Mouse (Mus musculus) liver, embryonic 11.5 days (tissue): ENCODE measurements around the gene Psma1. TPM values are rescaled to one million over a fixed set of nuclear protein-coding genes. Genes with fewer than 3 reads are reported as not detected.
A peak's percentile ranks its signal among the peaks of the same experiment; 100 is the strongest.

ENCODE experiments used
- ATAC-seq: fragments of 200-750 bp; cut with Nextera tagmentation; replicated peaks from 2 replicates; pipeline ENCODE4 v1.8.0; 2017; ENCODE audit warnings: moderate number of reproducible peaks, mild to moderate bottlenecking, moderate TSS enrichment, moderate library complexity; ENCODE audit not compliant: low FRiP score
- DNase-seq: peaks from one replicate; pipeline ENCODE4 v3.0.0-alpha.2; 2017; ENCODE audit warnings: low spot score
- H3K27ac ChIP-seq: fragments of 300-500 bp; sonication (generic); 2 replicates; pipeline ENCODE4 v1.5.1; 2014; ENCODE audit warnings: mild to moderate bottlenecking, low read depth, low read length, control low read depth
- H3K27me3 ChIP-seq: fragments of 300-500 bp; sonication (generic); replicated peaks from 2 replicates; pipeline ENCODE4 v1.6.1; 2014; ENCODE audit warnings: low read length, mixed read lengths; ENCODE audit not compliant: control insufficient read depth, insufficient read depth
- H3K36me3 ChIP-seq: fragments of 300-500 bp; sonication (generic); 2 replicates; pipeline ENCODE4 v1.6.1; 2014; ENCODE audit warnings: mild to moderate bottlenecking, low read length, moderate library complexity, mixed read lengths; ENCODE audit not compliant: control insufficient read depth, insufficient read depth
- H3K4me1 ChIP-seq: fragments of 300-500 bp; sonication (generic); replicated peaks from 2 replicates; pipeline ENCODE4 v1.6.1; 2014; ENCODE audit warnings: low read length, mixed read lengths; ENCODE audit not compliant: control insufficient read depth, insufficient read depth
- H3K4me2 ChIP-seq: fragments of 300-500 bp; sonication (generic); 2 replicates; pipeline ENCODE4 v1.6.1; 2014; ENCODE audit warnings: mild to moderate bottlenecking, control low read depth, moderate library complexity
- H3K4me3 ChIP-seq: fragments of 300-500 bp; sonication (generic); 2 replicates; pipeline ENCODE4 v1.5.1; 2014; ENCODE audit warnings: low read depth, low read length, control low read depth
- H3K9ac ChIP-seq: fragments of 300-500 bp; sonication (generic); 2 replicates; pipeline ENCODE4 v1.6.1; 2014; ENCODE audit warnings: low read depth, low read length, control low read depth
- H3K9me3 ChIP-seq: fragments of 300-500 bp; sonication (generic); 2 replicates; pipeline ENCODE4 v1.6.1; 2016; ENCODE audit warnings: low read length, inconsistent platforms, mixed read lengths; ENCODE audit not compliant: control insufficient read depth
- WGBS: fragments of 180-500 bp; shearing (Covaris S2); extraction: QIAGEN DNeasy Blood & Tissue Kit; methylation state at CpG from one replicate; pipeline ENCODE4 v1.1.7; 2014; 5-methylcytosine and 5-hydroxymethylcytosine counted together
- polyA plus RNA-seq: library from polyadenylated mRNA; unstranded; fragments of >200 nt; fragmentation: Nextera tagmentation; extraction: Ambion mirVana; gene quantifications from 2 replicates; pipeline ENCODE4 v1.2.1, GENCODE M21; 2014

The Psma1 gene
- polyA plus RNA-seq, 1 experiment from 2014 or later: 457 TPM

- no peak overlapping the region for H3K27ac ChIP-seq
- H3K36me3 ChIP-seq: no peaks in the 10 kb centered on the region
- DNase-seq (no peak), ATAC-seq (no peak)
- no peak overlapping the region for H3K9ac ChIP-seq
- no peaks in the 10 kb centered on the region for H3K27me3 ChIP-seq
- H3K4me2 ChIP-seq: no peak overlapping the region
- 80% methylated on average over 5 of the region's 5 CpGs for WGBS
- no peak overlapping the region for H3K4me3 ChIP-seq
- no peaks in the 10 kb centered on the region for H3K9me3 ChIP-seq
- H3K4me1 ChIP-seq: no peaks in the 10 kb centered on the region; the same call in none of the 2 replicates
Observed at GRCm38 (mm10) chr7:114290078-114290506, 14.2 kb upstream of the Psma1 start.

DNA sequence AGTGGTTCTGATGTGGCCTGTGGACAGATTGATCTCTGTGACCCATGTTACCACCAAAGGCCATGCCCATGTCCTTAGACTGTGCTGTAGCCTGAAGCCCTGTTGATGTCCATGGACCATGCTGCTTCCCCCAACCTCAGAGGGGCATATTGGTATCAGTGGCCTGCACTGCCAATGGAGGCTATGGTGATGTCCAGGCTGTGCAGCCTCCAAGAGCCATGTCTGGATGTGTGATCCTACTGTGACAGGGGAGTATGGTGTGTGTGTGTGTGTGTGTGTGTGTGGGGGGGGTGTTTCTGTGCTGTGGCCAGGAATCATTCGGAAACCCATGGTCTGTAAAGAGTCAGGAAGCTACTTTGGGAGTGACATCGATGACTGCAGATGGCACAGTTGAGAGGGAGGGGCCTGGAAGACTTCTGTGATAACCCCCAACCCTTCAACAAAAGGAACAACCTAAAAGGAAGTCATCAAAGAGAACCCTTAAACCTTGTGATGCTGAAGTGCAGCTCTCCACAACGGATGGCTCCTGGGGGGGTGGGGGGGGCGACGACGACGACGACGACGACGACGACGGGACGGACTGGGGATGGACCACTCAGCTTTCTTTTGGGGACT is 8.5 kb upstream of the Psma1 start:
- no peak overlapping the region for H3K4me3 ChIP-seq
- H3K36me3 ChIP-seq: no peaks in the 10 kb centered on the region
- no peaks in the 10 kb centered on the region for H3K27me3 ChIP-seq
- DNase-seq: no peak
- H3K4me1 ChIP-seq: no peaks in the 10 kb centered on the region
- ATAC-seq: 0 out of 2 replicates have a peak, but pooled peaks have one; percentile 21
- H3K4me2 ChIP-seq: no peak overlapping the region
- no peaks in the 10 kb centered on the region for H3K9me3 ChIP-seq
- H3K9ac ChIP-seq: no peak overlapping the region
- H3K27ac ChIP-seq: no peak overlapping the region
- 88% methylated on average over 14 of the region's 14 CpGs for WGBS

DNA sequence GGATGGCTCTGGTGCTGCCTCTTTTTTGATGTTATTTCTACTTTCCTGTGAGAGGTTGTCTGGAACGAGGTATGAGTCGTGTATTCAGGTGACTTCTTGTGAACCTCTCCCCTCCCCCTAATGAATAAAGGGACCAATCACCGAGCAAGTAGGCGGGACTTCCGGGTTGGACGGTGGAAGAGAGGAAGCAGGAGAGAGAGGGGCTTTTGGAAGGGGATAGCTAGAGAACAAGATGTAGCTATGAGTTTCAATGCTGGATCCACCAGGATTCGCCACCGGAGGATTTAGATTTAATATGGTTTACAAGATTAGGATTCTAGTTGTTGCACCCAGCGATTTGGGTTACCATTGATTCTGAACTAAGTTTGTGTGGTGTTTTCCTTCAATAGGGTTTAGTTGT is 7.1 kb upstream of the Psma1 start:
- 75% methylated on average over 9 of the region's 9 CpGs for WGBS
- no peak for DNase-seq
- H3K4me3 ChIP-seq: no peak overlapping the region
- no peak overlapping the region for H3K9ac ChIP-seq
- no peaks in the 10 kb centered on the region for H3K27me3 ChIP-seq
- H3K4me1 ChIP-seq: no peaks in the 10 kb centered on the region
- ATAC-seq: no peak
- no peaks in the 10 kb centered on the region for H3K9me3 ChIP-seq
- H3K36me3 ChIP-seq: no peaks in the 10 kb centered on the region
- no peak overlapping the region for H3K4me2 ChIP-seq
- H3K27ac ChIP-seq: no peak overlapping the region

GRCm38 (mm10) chr7:114281671-114282070 is 5.8 kb upstream of the Psma1 start:
- H3K9me3 ChIP-seq: no peaks in the 10 kb centered on the region
- no peaks in the 10 kb centered on the region for H3K27me3 ChIP-seq
- DNase-seq: no peak
- no peak overlapping the region for H3K4me3 ChIP-seq
- 56% methylated on average over 3 of the region's 3 CpGs for WGBS
- peaks cover 5% of the 10 kb centered on the region; the same call in 1 of the 2 replicates for H3K4me1 ChIP-seq
- no peaks in the 10 kb centered on the region for H3K36me3 ChIP-seq
- ATAC-seq: peak; percentile 77
- H3K4me2 ChIP-seq: no peak overlapping the region
- no peak overlapping the region for H3K9ac ChIP-seq
- H3K27ac ChIP-seq: no peak overlapping the region

GRCm38 (mm10) chr7:114275372-114276004 is 430 bp downstream of the Psma1 start:
- 1% methylated on average over 24 of the region's 24 CpGs for WGBS
- ATAC-seq (peak; percentile 83), DNase-seq (no peak)
- no peaks in the 10 kb centered on the region for H3K27me3 ChIP-seq
- H3K4me2 ChIP-seq: peak overlapping the region; percentile 85
- H3K36me3 ChIP-seq: peaks cover 15% of the 10 kb centered on the region
- peak overlapping the region; percentile 94 for H3K4me3 ChIP-seq
- peaks cover 10% of the 10 kb centered on the region for H3K4me1 ChIP-seq
- 0 out of 2 replicates have a peak overlapping the region, but pooled peaks have one; percentile 37 for H3K27ac ChIP-seq
- no peaks in the 10 kb centered on the region for H3K9me3 ChIP-seq
- peak overlapping the region; percentile 91 for H3K9ac ChIP-seq

DNA sequence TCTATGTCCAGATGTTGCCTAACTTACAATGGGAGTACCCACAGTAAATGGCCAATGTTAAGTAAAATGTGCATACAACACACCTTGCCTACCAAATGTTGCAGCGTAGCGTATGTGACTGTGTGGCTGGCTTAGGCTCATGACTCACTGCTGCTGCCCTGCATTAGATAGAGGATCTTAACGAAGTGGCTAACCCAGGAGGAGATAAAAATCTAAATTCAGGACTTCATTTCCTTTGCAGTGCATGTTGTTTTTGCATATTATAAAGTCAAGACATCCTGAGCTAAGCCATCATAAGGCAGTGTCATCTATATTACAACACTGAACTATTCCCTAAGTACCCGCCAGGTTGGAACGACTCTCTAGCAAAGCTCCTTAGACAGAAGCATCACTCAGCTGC is 7.5 kb downstream of the Psma1 start:
- WGBS: 91% methylated on average over 5 of the region's 5 CpGs
- Histone ChIP-seq H3K36me3 (peaks cover 62% of the 10 kb centered on the region), H3K9me3 (peaks cover 5% of the 10 kb centered on the region; the same call in 1 of the 2 replicates)

GRCm38 (mm10) chr7:114253885-114254833 is 21.8 kb downstream of the Psma1 start, which contains the start of gene Copb1:
TSS of gene Copb1 (minus strand) at chr7:114254711.
- no peaks in the 10 kb centered on the region for H3K4me1 ChIP-seq
- peak within 1 kb of the TSS; percentile 69 for H3K4me2 ChIP-seq

More for the DNA sequence above, 7.5 kb downstream of the Psma1 start:
- Histone ChIP-seq H3K4me3 (no peak overlapping the region), H3K9ac (no peak overlapping the region), H3K27me3 (no peaks in the 10 kb centered on the region), H3K4me2 (no peak overlapping the region), H3K27ac (no peak overlapping the region), H3K4me1 (no peaks in the 10 kb centered on the region)
- DNase-seq (no peak), ATAC-seq (no peak)

GRCm38 (mm10) chr7:114251684-114252083 is 24.2 kb downstream of the Psma1 start:
- WGBS: 93% methylated on average over 3 of the region's 3 CpGs

More at GRCm38 (mm10) chr7:114253885-114254833, 21.8 kb downstream of the Psma1 start, which contains the start of gene Copb1:
- peaks cover 15% of the 10 kb centered on the region for H3K36me3 ChIP-seq
- no peaks in the 10 kb centered on the region for H3K27me3 ChIP-seq
- peak within 1 kb of the TSS; percentile 87 for H3K4me3 ChIP-seq
- WGBS: 3% methylated on average over 75 of the region's 75 CpGs
- DNase-seq: peak; percentile 87
- peak; percentile 98 for ATAC-seq
- H3K9ac ChIP-seq: peak within 1 kb of the TSS; percentile 85
- H3K9me3 ChIP-seq: no peaks in the 10 kb centered on the region
- H3K27ac ChIP-seq: peak within 1 kb of the TSS; percentile 51

More at GRCm38 (mm10) chr7:114251684-114252083, 24.2 kb downstream of the Psma1 start:
- H3K4me3 ChIP-seq: no peak overlapping the region
- no peak for ATAC-seq
- H3K9ac ChIP-seq: no peak overlapping the region
- no peaks in the 10 kb centered on the region for H3K9me3 ChIP-seq
- H3K36me3 ChIP-seq: peaks cover 26% of the 10 kb centered on the region
- no peak overlapping the region for H3K27ac ChIP-seq
- H3K4me1 ChIP-seq: no peaks in the 10 kb centered on the region
- no peak overlapping the region for H3K4me2 ChIP-seq
- DNase-seq: no peak
- H3K27me3 ChIP-seq: no peaks in the 10 kb centered on the region
